Mouse (Mus musculus): ENCODE measurements around the gene Csmd2. TPM values are rescaled to one million over a fixed set of nuclear protein-coding genes. Genes with fewer than 3 reads are reported as not detected.

Gene Csmd2
- polyA plus RNA-seq, 1 experiment from 2014 or later, result 0.18 TPM

GRCm38 (mm10) chr4:127984426-127984825 lies 3.2 kb upstream of the Csmd2 start:
- H3K27me3 ChIP-seq (replicated peaks; ENCODE audit: control insufficient read depth, insufficient read depth, low read length), result peaks cover 52% of the 10 kb centered on the region
- no peak for ATAC-seq (replicated peaks; ENCODE audit: low FRiP score, low TSS enrichment, low read depth)

GRCm38 (mm10) chr4:127985874-127986273 lies 1.8 kb upstream of the Csmd2 start:
- Histone ChIP-seq H3K4me3 (ENCODE audit: low read depth, low read length) (no peak overlapping the region), H3K36me3 (ENCODE audit: control insufficient read depth, insufficient read depth, low read length) (no peaks in the 10 kb centered on the region), H3K27ac (ENCODE audit: low read depth) (no peak overlapping the region), H3K4me1 (replicated peaks; ENCODE audit: control insufficient read depth, insufficient read depth, low read length) (peaks cover 6% of the 10 kb centered on the region; the same call in 1 of the 2 replicates), H3K4me2 (ENCODE audit: low read length) (no peak overlapping the region), H3K9ac (ENCODE audit: low read length) (no peak overlapping the region), H3K27me3 (replicated peaks; ENCODE audit: control insufficient read depth, insufficient read depth, low read length) (peaks cover 66% of the 10 kb centered on the region), H3K9me3 (ENCODE audit: control insufficient read depth, low read length) (no peaks in the 10 kb centered on the region)
- ATAC-seq (replicated peaks; ENCODE audit: low FRiP score, low TSS enrichment, low read depth) (no peak), DNase-seq (ENCODE audit: low spot score) (no peak)
- 20% methylated on average over 10 of the region's 10 CpGs for WGBS

More at GRCm38 (mm10) chr4:127984426-127984825, 3.2 kb upstream of the Csmd2 start:
- Histone ChIP-seq H3K4me1 (replicated peaks; ENCODE audit: control insufficient read depth, insufficient read depth, low read length) (peaks cover 6% of the 10 kb centered on the region; the same call in 1 of the 2 replicates), H3K9me3 (ENCODE audit: control insufficient read depth, low read length) (no peaks in the 10 kb centered on the region), H3K4me3 (ENCODE audit: low read depth, low read length) (no peak overlapping the region), H3K4me2 (ENCODE audit: low read length) (no peak overlapping the region), H3K36me3 (ENCODE audit: control insufficient read depth, insufficient read depth, low read length) (no peaks in the 10 kb centered on the region), H3K9ac (ENCODE audit: low read length) (no peak overlapping the region), H3K27ac (ENCODE audit: low read depth) (no peak overlapping the region)
- no peak for DNase-seq (ENCODE audit: low spot score)
- 79% methylated on average over 2 of the region's 2 CpGs for WGBS

GRCm38 (mm10) chr4:127986491-127987075 lies 1.1 kb upstream of the Csmd2 start:
- Histone ChIP-seq H3K36me3 (ENCODE audit: control insufficient read depth, insufficient read depth, low read length) (no peaks in the 10 kb centered on the region), H3K4me1 (replicated peaks; ENCODE audit: control insufficient read depth, insufficient read depth, low read length) (peaks cover 6% of the 10 kb centered on the region; the same call in 1 of the 2 replicates), H3K27me3 (replicated peaks; ENCODE audit: control insufficient read depth, insufficient read depth, low read length) (peaks cover 68% of the 10 kb centered on the region), H3K4me3 (ENCODE audit: low read depth, low read length) (no peak overlapping the region), H3K27ac (ENCODE audit: low read depth) (no peak overlapping the region), H3K9ac (ENCODE audit: low read length) (no peak overlapping the region), H3K4me2 (ENCODE audit: low read length) (no peak overlapping the region), H3K9me3 (ENCODE audit: control insufficient read depth, low read length) (no peaks in the 10 kb centered on the region)
- 4% methylated on average over 25 of the region's 25 CpGs for WGBS
- ATAC-seq (replicated peaks; ENCODE audit: low FRiP score, low TSS enrichment, low read depth) (no peak), DNase-seq (ENCODE audit: low spot score) (no peak)

GRCm38 (mm10) chr4:127987270-127987669 lies 387 bp upstream of the Csmd2 start:
- Histone ChIP-seq H3K4me1 (replicated peaks; ENCODE audit: control insufficient read depth, insufficient read depth, low read length) (peaks cover 6% of the 10 kb centered on the region; the same call in 1 of the 2 replicates), H3K27ac (ENCODE audit: low read depth) (no peak overlapping the region), H3K4me2 (ENCODE audit: low read length) (peak overlapping the region; percentile 67), H3K9ac (ENCODE audit: low read length) (no peak overlapping the region), H3K9me3 (ENCODE audit: control insufficient read depth, low read length) (no peaks in the 10 kb centered on the region), H3K4me3 (ENCODE audit: low read depth, low read length) (peak overlapping the region; percentile 38; the same call in 1 of the 2 replicates), H3K27me3 (replicated peaks; ENCODE audit: control insufficient read depth, insufficient read depth, low read length) (peaks cover 68% of the 10 kb centered on the region), H3K36me3 (ENCODE audit: control insufficient read depth, insufficient read depth, low read length) (no peaks in the 10 kb centered on the region)
- no peak for DNase-seq (ENCODE audit: low spot score)
- WGBS, result 14% methylated on average over 10 of the region's 10 CpGs
- ATAC-seq (replicated peaks; ENCODE audit: low FRiP score, low TSS enrichment, low read depth), result no peak

GRCm38 (mm10) chr4:127988526-127989180 lies 996 bp downstream of the Csmd2 start:
- DNase-seq (ENCODE audit: low spot score), result no peak
- peaks cover 68% of the 10 kb centered on the region for H3K27me3 ChIP-seq (replicated peaks; ENCODE audit: control insufficient read depth, insufficient read depth, low read length)
- WGBS, result under 1% methylated on average over 38 of the region's 39 CpGs

GRCm38 (mm10) chr4:127989347-127989995 lies 1.8 kb downstream of the Csmd2 start:
- no peaks in the 10 kb centered on the region for H3K36me3 ChIP-seq (ENCODE audit: control insufficient read depth, insufficient read depth, low read length)
- peaks cover 65% of the 10 kb centered on the region for H3K27me3 ChIP-seq (replicated peaks; ENCODE audit: control insufficient read depth, insufficient read depth, low read length)

More at GRCm38 (mm10) chr4:127988526-127989180, 996 bp downstream of the Csmd2 start:
- peak overlapping the region; percentile 38 for H3K4me3 ChIP-seq (ENCODE audit: low read depth, low read length)
- H3K4me1 ChIP-seq (replicated peaks; ENCODE audit: control insufficient read depth, insufficient read depth, low read length), result peaks cover 6% of the 10 kb centered on the region; the same call in 1 of the 2 replicates
- H3K9ac ChIP-seq (ENCODE audit: low read length), result no peak overlapping the region
- H3K9me3 ChIP-seq (ENCODE audit: control insufficient read depth, low read length), result no peaks in the 10 kb centered on the region
- H3K36me3 ChIP-seq (ENCODE audit: control insufficient read depth, insufficient read depth, low read length), result no peaks in the 10 kb centered on the region
- no peak for ATAC-seq (replicated peaks; ENCODE audit: low FRiP score, low TSS enrichment, low read depth)
- peak overlapping the region; percentile 67 for H3K4me2 ChIP-seq (ENCODE audit: low read length)
- no peak overlapping the region for H3K27ac ChIP-seq (ENCODE audit: low read depth)

GRCm38 (mm10) chr4:127999281-127999680 lies 11.6 kb downstream of the Csmd2 start:
- H3K27ac ChIP-seq (ENCODE audit: low read depth), result no peak overlapping the region
- no peaks in the 10 kb centered on the region for H3K4me1 ChIP-seq (replicated peaks; ENCODE audit: control insufficient read depth, insufficient read depth, low read length)
- no peak overlapping the region for H3K9ac ChIP-seq (ENCODE audit: low read length)
- 80% methylated on average over 3 of the region's 3 CpGs for WGBS
- DNase-seq (ENCODE audit: low spot score) (no peak), ATAC-seq (replicated peaks; ENCODE audit: low FRiP score, low TSS enrichment, low read depth) (no peak)
- H3K4me3 ChIP-seq (ENCODE audit: low read depth, low read length), result no peak overlapping the region
- H3K9me3 ChIP-seq (ENCODE audit: control insufficient read depth, low read length), result no peaks in the 10 kb centered on the region
- H3K36me3 ChIP-seq (ENCODE audit: control insufficient read depth, insufficient read depth, low read length), result no peaks in the 10 kb centered on the region
- H3K27me3 ChIP-seq (replicated peaks; ENCODE audit: control insufficient read depth, insufficient read depth, low read length), result no peaks in the 10 kb centered on the region
- H3K4me2 ChIP-seq (ENCODE audit: low read length), result no peak overlapping the region

More at GRCm38 (mm10) chr4:127989347-127989995, 1.8 kb downstream of the Csmd2 start:
- DNase-seq (ENCODE audit: low spot score) (no peak), ATAC-seq (replicated peaks; ENCODE audit: low FRiP score, low TSS enrichment, low read depth) (no peak)
- Histone ChIP-seq H3K27ac (ENCODE audit: low read depth) (no peak overlapping the region), H3K4me3 (ENCODE audit: low read depth, low read length) (no peak overlapping the region), H3K9ac (ENCODE audit: low read length) (no peak overlapping the region), H3K4me2 (ENCODE audit: low read length) (no peak overlapping the region), H3K4me1 (replicated peaks; ENCODE audit: control insufficient read depth, insufficient read depth, low read length) (peaks cover 6% of the 10 kb centered on the region; the same call in 1 of the 2 replicates), H3K9me3 (ENCODE audit: control insufficient read depth, low read length) (no peaks in the 10 kb centered on the region)
- 10% methylated on average over 18 of the region's 18 CpGs for WGBS

- DNase-seq (ENCODE audit: low spot score) (no peak), ATAC-seq (replicated peaks; ENCODE audit: low FRiP score, low TSS enrichment, low read depth) (no peak)
- 68% methylated on average over 4 of the region's 4 CpGs for WGBS
- no peak overlapping the region for H3K27ac ChIP-seq (ENCODE audit: low read depth)
- no peak overlapping the region for H3K9ac ChIP-seq (ENCODE audit: low read length)
- H3K36me3 ChIP-seq (ENCODE audit: control insufficient read depth, insufficient read depth, low read length), result no peaks in the 10 kb centered on the region
- no peaks in the 10 kb centered on the region for H3K9me3 ChIP-seq (ENCODE audit: control insufficient read depth, low read length)
- no peak overlapping the region for H3K4me2 ChIP-seq (ENCODE audit: low read length)
- H3K4me1 ChIP-seq (replicated peaks; ENCODE audit: control insufficient read depth, insufficient read depth, low read length), result no peaks in the 10 kb centered on the region
- H3K27me3 ChIP-seq (replicated peaks; ENCODE audit: control insufficient read depth, insufficient read depth, low read length), result no peaks in the 10 kb centered on the region
- no peak overlapping the region for H3K4me3 ChIP-seq (ENCODE audit: low read depth, low read length)
Observed at GRCm38 (mm10) chr4:128002638-128003101, 15.0 kb downstream of the Csmd2 start.

Data from intestine, embryonic 14.5 days (tissue).